Mouse (Mus musculus) kidney, adult 2 months (tissue): ENCODE data around the gene Sik2. TPM values are rescaled to one million over a fixed set of nuclear protein-coding genes. Genes with fewer than 3 reads are reported as not detected.

ENCODE experiments used
- DNase-seq: peaks from one replicate; pipeline ENCODE4 v3.0.0; 2021
- H3K27ac ChIP-seq: fragments of 200-500 bp; 2 replicates; pipeline ENCODE4 v1.5.1; 2012; ENCODE audit warnings: low read depth, low read length, control low read depth, inconsistent platforms; ENCODE audit not compliant: insufficient read depth
- H3K27me3 ChIP-seq: fragments of 200-500 bp; replicated peaks from 2 replicates; pipeline ENCODE4 v1.6.1; 2012; ENCODE audit warnings: mild to moderate bottlenecking, moderate library complexity, low read length, inconsistent platforms; ENCODE audit not compliant: control insufficient read depth, insufficient read depth
- H3K36me3 ChIP-seq: fragments of 200-500 bp; 2 replicates; pipeline ENCODE4 v1.6.1; 2012; ENCODE audit warnings: mild to moderate bottlenecking, moderate library complexity, low read length, inconsistent platforms; ENCODE audit not compliant: control insufficient read depth, insufficient read depth
- H3K4me1 ChIP-seq: fragments of 200-500 bp; 2 replicates; pipeline ENCODE4 v1.6.1; 2011; ENCODE audit warnings: low read length; ENCODE audit not compliant: control insufficient read depth, insufficient read depth
- H3K4me3 ChIP-seq: fragments of 200-500 bp; 2 replicates; pipeline ENCODE4 v1.5.1; 2011; ENCODE audit warnings: mild to moderate bottlenecking, low read depth, low read length, control low read depth; ENCODE audit not compliant: insufficient read depth
- CTCF ChIP-seq: fragments of 200-500 bp; conservative IDR thresholded peaks from 2 replicates; pipeline ENCODE4 v1.5.1; 2011; ENCODE audit warnings: low read depth, mild to moderate bottlenecking, control low read depth, low read length, moderate library complexity, mixed read lengths; ENCODE audit not compliant: insufficient read depth, insufficient read length
- POLR2A ChIP-seq: fragments of 200-500 bp; IDR thresholded peaks from one replicate; pipeline ENCODE4 v1.6.1; 2011; ENCODE audit warnings: low read depth, low read length, control low read depth
- WGBS: fragments of 180-500 bp; shearing (Covaris S2); methylation state at CpG from one replicate; pipeline ENCODE4 v1.1.7; 2018; 5-methylcytosine and 5-hydroxymethylcytosine counted together
- polyA plus RNA-seq: library from polyadenylated mRNA; depleted of rRNA; stranded (reverse); fragments of >200 nt; gene quantifications from 2 replicates; pipeline ENCODE4 v1.2.3, GENCODE M21; 2012

The Sik2 gene
- polyA plus RNA-seq, 1 experiment = 18.5 TPM

DNA sequence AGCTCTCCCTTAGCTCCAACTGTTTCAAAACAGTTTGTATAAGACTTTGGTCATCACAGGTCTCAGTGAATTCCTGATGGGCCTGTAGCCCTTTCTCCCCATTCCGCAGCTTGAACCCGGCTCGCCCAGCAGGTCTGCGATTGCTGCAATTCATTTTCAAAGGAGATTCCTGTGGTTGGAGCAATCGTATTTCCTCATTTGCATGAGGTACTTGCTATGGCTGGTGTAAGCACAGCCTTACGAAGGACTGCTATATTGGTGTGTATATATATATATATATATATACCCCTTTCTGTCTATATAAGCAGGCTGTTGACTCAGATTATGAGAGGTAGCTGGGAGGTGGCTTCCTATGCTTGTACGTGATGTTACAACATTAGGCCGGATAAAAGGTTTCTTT lies 23.4 kb upstream of the Sik2 start:
- TF ChIP-seq CTCF = no peak
- no peak for TF ChIP-seq POLR2A
- DNase-seq = no peak
- H3K27ac ChIP-seq = no peak overlapping the region
- no peaks in the 10 kb centered on the region for H3K27me3 ChIP-seq
- no peak overlapping the region for H3K4me3 ChIP-seq
- no peaks in the 10 kb centered on the region for H3K4me1 ChIP-seq
- WGBS = 77% methylated on average over 8 of the region's 8 CpGs
- H3K36me3 ChIP-seq = no peaks in the 10 kb centered on the region

DNA sequence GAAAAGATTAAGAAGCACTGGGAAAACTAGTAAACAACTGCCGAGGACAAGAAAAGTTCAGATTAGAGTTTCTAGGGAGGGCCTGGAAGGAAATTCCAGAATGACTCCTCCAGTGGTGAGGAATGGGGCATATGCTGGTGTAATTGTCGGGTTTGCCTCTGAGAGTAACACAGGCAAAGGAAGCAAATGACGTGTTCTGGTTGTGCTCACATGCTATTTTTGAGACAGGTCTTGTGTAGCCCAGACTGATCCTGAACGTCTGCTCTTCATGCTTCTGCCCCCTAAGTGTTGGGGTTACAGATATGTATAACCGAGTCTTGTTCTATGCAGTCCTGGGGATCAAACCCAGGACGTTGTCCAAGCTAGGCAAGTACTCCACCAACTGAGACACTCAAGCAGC lies 22.7 kb upstream of the Sik2 start:
- Histone ChIP-seq H3K27ac (no peak overlapping the region), H3K36me3 (no peaks in the 10 kb centered on the region), H3K4me1 (no peaks in the 10 kb centered on the region), H3K4me3 (no peak overlapping the region), H3K27me3 (no peaks in the 10 kb centered on the region)
- DNase-seq = no peak
- TF ChIP-seq POLR2A = no peak
- TF ChIP-seq CTCF = no peak
- 64% methylated on average over 6 of the region's 6 CpGs for WGBS

DNA sequence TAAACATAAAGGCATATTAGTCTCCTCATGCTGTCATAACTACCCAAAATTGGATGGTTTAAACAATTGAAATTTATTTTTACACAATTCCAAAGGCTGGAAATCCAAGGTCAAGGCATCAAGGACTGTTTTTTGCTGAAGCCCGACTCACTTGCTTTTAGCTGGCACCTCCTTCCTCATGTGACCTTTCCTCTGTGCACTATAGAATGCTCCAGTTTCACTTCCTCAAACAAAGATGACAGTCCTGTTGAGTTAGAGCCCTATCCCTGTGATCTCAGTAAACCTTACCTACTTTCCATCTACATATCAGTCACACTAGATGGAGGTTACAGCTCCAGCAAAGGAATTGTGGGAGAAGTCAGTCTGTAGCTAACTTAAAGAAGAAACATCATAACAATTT lies 21.3 kb upstream of the Sik2 start:
- no peak overlapping the region for H3K4me3 ChIP-seq
- H3K27ac ChIP-seq = no peak overlapping the region
- TF ChIP-seq POLR2A = no peak
- no peak for TF ChIP-seq CTCF
- no peaks in the 10 kb centered on the region for H3K27me3 ChIP-seq
- H3K36me3 ChIP-seq = no peaks in the 10 kb centered on the region
- WGBS = 15% methylated on average over 1 of the region's 1 CpGs
- H3K4me1 ChIP-seq = no peaks in the 10 kb centered on the region
- DNase-seq = no peak

DNA sequence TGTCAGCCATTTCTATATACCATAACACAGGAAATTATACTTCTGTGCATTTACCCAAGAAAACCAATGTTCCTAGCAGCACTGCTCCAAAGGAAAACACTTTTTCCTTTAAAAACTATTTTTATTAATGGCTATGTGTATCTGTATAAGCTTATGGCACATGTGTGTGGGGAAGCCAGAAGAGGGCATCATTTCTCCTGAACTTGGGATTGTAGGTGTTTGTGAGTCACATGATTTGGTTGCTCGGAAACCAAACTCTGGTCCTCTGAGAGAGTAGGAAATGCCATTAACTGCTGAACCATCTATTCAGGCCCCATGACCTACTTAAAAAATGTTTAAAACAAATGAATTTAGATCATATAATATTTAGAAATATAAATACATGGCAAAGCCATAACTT lies 18.1 kb upstream of the Sik2 start:
- no peak overlapping the region for H3K4me3 ChIP-seq
- 82% methylated on average over 1 of the region's 1 CpGs for WGBS
- H3K27me3 ChIP-seq = no peaks in the 10 kb centered on the region
- H3K27ac ChIP-seq = no peak overlapping the region
- H3K4me1 ChIP-seq = no peaks in the 10 kb centered on the region
- no peaks in the 10 kb centered on the region for H3K36me3 ChIP-seq
- no peak for TF ChIP-seq CTCF
- no peak for TF ChIP-seq POLR2A
- no peak for DNase-seq

- peak; percentile 4 for DNase-seq
- WGBS = 67% methylated on average over 4 of the region's 4 CpGs
- H3K4me3 ChIP-seq = no peak overlapping the region
- H3K36me3 ChIP-seq = no peaks in the 10 kb centered on the region
- 0 out of 2 replicates have a peak, but pooled peaks cover 1% of the 10 kb centered on the region for H3K27me3 ChIP-seq
- H3K4me1 ChIP-seq = no peaks in the 10 kb centered on the region
- no peak for TF ChIP-seq CTCF
- no peak for TF ChIP-seq POLR2A
- H3K27ac ChIP-seq = no peak overlapping the region; the same call in 1 of the 2 replicates
Measured at GRCm38 (mm10) chr9:51021123-51021795, 12.4 kb upstream of the Sik2 start.

GRCm38 (mm10) chr9:51020351-51020750 lies 11.5 kb upstream of the Sik2 start:
- Histone ChIP-seq H3K27ac (no peak overlapping the region), H3K36me3 (no peaks in the 10 kb centered on the region), H3K27me3 (0 out of 2 replicates have a peak, but pooled peaks cover 1% of the 10 kb centered on the region), H3K4me1 (no peaks in the 10 kb centered on the region), H3K4me3 (no peak overlapping the region)
- WGBS = 67% methylated on average over 3 of the region's 3 CpGs
- no peak for TF ChIP-seq CTCF
- TF ChIP-seq POLR2A = no peak
- DNase-seq = no peak

- no peaks in the 10 kb centered on the region for H3K4me1 ChIP-seq
- H3K27ac ChIP-seq = no peak overlapping the region
- 79% methylated on average over 7 of the region's 7 CpGs for WGBS
- H3K36me3 ChIP-seq = no peaks in the 10 kb centered on the region
- no peak for DNase-seq
- 0 out of 2 replicates have a peak, but pooled peaks cover 1% of the 10 kb centered on the region for H3K27me3 ChIP-seq
- TF ChIP-seq CTCF (no peak), POLR2A (no peak)
- H3K4me3 ChIP-seq = no peak overlapping the region
Measured at GRCm38 (mm10) chr9:51019670-51020069, 10.8 kb upstream of the Sik2 start.

DNA sequence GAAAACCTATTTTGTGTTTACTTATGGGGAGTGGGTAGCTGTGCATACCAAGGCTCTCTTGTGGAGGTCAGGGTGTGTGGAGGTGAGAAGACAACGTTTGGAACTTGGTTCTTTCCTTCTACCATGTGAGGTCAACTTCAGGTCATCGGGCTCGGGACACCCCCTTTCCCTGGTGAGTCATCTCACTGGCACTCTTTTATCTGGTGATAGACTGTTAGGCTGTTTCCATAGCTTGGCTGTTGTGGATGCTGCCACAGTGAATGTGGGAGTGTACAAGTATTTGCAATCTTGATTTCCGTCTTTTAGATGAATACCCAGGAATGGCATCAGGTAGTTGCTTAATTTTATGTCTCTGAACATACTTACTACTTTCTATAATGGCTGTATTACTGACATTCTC lies 6.9 kb upstream of the Sik2 start:
- TF ChIP-seq CTCF (no peak), POLR2A (no peak)
- Histone ChIP-seq H3K4me3 (no peak overlapping the region), H3K4me1 (no peaks in the 10 kb centered on the region), H3K36me3 (no peaks in the 10 kb centered on the region), H3K27ac (no peak overlapping the region), H3K27me3 (0 out of 2 replicates have a peak, but pooled peaks cover 1% of the 10 kb centered on the region)
- no peak for DNase-seq
- WGBS = 34% methylated on average over 4 of the region's 4 CpGs
